Mouse (Mus musculus) mesoderm, embryonic 11.5 days (tissue): ENCODE data around the gene Depp1.

Source experiments
- DNase-seq: peaks from one replicate; pipeline ENCODE4 v3.0.0-alpha.2; 2012; ENCODE audit warnings: low read depth, low spot score

The Depp1 gene

GRCm38 (mm10) chr6:116682317-116682716 is 31.9 kb downstream of the Depp1 start:
- no peak for DNase-seq

- DNase-seq: no peak
Measured at GRCm38 (mm10) chr6:116693639-116694038, 43.2 kb downstream of the Depp1 start.

GRCm38 (mm10) chr6:116694346-116694745 is 43.9 kb downstream of the Depp1 start:
- DNase-seq: no peak

- DNase-seq: peak; percentile 74
Measured at GRCm38 (mm10) chr6:116697413-116697812, 47.0 kb downstream of the Depp1 start.

- no peak for DNase-seq
Measured at GRCm38 (mm10) chr6:116697896-116698425, 47.6 kb downstream of the Depp1 start.

- DNase-seq: no peak
Measured at GRCm38 (mm10) chr6:116700821-116701220, 50.4 kb downstream of the Depp1 start.
